Mouse (Mus musculus) ES-Bruce4 (cell line): ENCODE results near the gene Olfr681. TPM values are rescaled to one million over a fixed set of nuclear protein-coding genes. Genes with fewer than 3 reads are reported as not detected.

ENCODE experiments used
- H3K27ac ChIP-seq: 2 replicates; pipeline ENCODE4 v1.5.1; 2012; ENCODE audit warnings: low read length, inconsistent platforms; ENCODE audit not compliant: insufficient read depth
- H3K27me3 ChIP-seq: 2 replicates; pipeline ENCODE4 v1.6.1; 2012; ENCODE audit warnings: mild to moderate bottlenecking, low read length, inconsistent platforms; ENCODE audit not compliant: control insufficient read depth, poor library complexity, insufficient read depth, severe bottlenecking
- H3K36me3 ChIP-seq: 2 replicates; pipeline ENCODE4 v1.6.1; 2012; ENCODE audit warnings: inconsistent platforms, mild to moderate bottlenecking, low read length, moderate library complexity; ENCODE audit not compliant: control insufficient read depth, poor library complexity, insufficient read depth, severe bottlenecking
- H3K4me1 ChIP-seq: one replicate; pipeline ENCODE4 v1.8.1; 2011; ENCODE audit warnings: low read length; ENCODE audit not compliant: control insufficient read depth, insufficient read depth
- H3K4me3 ChIP-seq: 2 replicates; pipeline ENCODE4 v1.5.1; 2011; ENCODE audit warnings: low read depth, mild to moderate bottlenecking, low read length
- H3K9ac ChIP-seq: 2 replicates; pipeline ENCODE4 v1.6.1; 2012; ENCODE audit warnings: low read depth, mild to moderate bottlenecking, inconsistent platforms; ENCODE audit not compliant: poor library complexity, severe bottlenecking
- H3K9me3 ChIP-seq: replicated peaks from 2 replicates; pipeline ENCODE4 v1.6.1; 2012; ENCODE audit warnings: mild to moderate bottlenecking, low read length, inconsistent platforms; ENCODE audit not compliant: control insufficient read depth, poor library complexity, insufficient read depth, severe bottlenecking
- POLR2A ChIP-seq: IDR thresholded peaks from one replicate; pipeline ENCODE4 v1.8.1; 2011; ENCODE audit warnings: low read length; ENCODE audit not compliant: insufficient read depth
- polyA plus RNA-seq: library from polyadenylated mRNA; stranded (reverse); fragments of >200 nt; gene quantifications from 2 replicates; pipeline ENCODE4 v1.2.4, GENCODE M21; 2011; ENCODE audit warnings: low read depth; ENCODE audit not compliant: missing spikeins, insufficient read depth, insufficient read length

The Olfr681 gene
- polyA plus RNA-seq, 1 experiment, result not detected

- H3K27me3 ChIP-seq, result no peaks in the 10 kb centered on the region
- no peaks in the 10 kb centered on the region for H3K9me3 ChIP-seq
- H3K9ac ChIP-seq, result no peak overlapping the region
- H3K27ac ChIP-seq, result no peak overlapping the region
- no peak for TF ChIP-seq POLR2A
- H3K4me1 ChIP-seq, result no peaks in the 10 kb centered on the region
- H3K4me3 ChIP-seq, result no peak overlapping the region
- H3K36me3 ChIP-seq, result no peaks in the 10 kb centered on the region
These were observed 54.1 kb downstream of the Olfr681 start for GRCm38 (mm10) chr7:105170773-105171172.

Other genes starting within 250 kb of the Olfr681 start
- gene Olfr665, start 238.8 kb upstream of the Olfr681 start, polyA plus RNA-seq, result not detected in 2 replicates
- not detected in 2 replicates for gene Olfr666, start 220.9 kb upstream of the Olfr681 start, polyA plus RNA-seq
- gene Olfr667, start 195.4 kb upstream of the Olfr681 start, polyA plus RNA-seq, result not detected in 2 replicates
- not detected in 2 replicates for gene Olfr668, start 188.8 kb upstream of the Olfr681 start, polyA plus RNA-seq
- gene Olfr669, start 182.6 kb upstream of the Olfr681 start, polyA plus RNA-seq, result not detected in 2 replicates
- gene Olfr670, start 154.2 kb upstream of the Olfr681 start, polyA plus RNA-seq, result not detected in 2 replicates
- gene Olfr671, start 137.7 kb upstream of the Olfr681 start, polyA plus RNA-seq, result not detected in 2 replicates
- gene Olfr672, start 114.8 kb upstream of the Olfr681 start, polyA plus RNA-seq, result not detected in 2 replicates
- not detected in 2 replicates for gene Olfr675, start 88.4 kb upstream of the Olfr681 start, polyA plus RNA-seq
- not detected in 2 replicates for gene Olfr676, start 84.1 kb upstream of the Olfr681 start, polyA plus RNA-seq
- gene Olfr677, start 65.5 kb upstream of the Olfr681 start, polyA plus RNA-seq, result not detected in 2 replicates
- gene Olfr678, start 52.4 kb upstream of the Olfr681 start, polyA plus RNA-seq, result not detected in 2 replicates
- gene Olfr679, start 35.6 kb upstream of the Olfr681 start, polyA plus RNA-seq, result not detected in 2 replicates
- gene Olfr680-ps1, start 24.0 kb upstream of the Olfr681 start, polyA plus RNA-seq, result not detected in 2 replicates
- not detected in 2 replicates for gene Olfr683, start 30.2 kb downstream of the Olfr681 start, polyA plus RNA-seq
- not detected in 2 replicates for gene Olfr684, start 46.8 kb downstream of the Olfr681 start, polyA plus RNA-seq
- gene Olfr685, start 69.2 kb downstream of the Olfr681 start, polyA plus RNA-seq, result not detected in 2 replicates
- not detected in 2 replicates for gene Olfr686, start 90.6 kb downstream of the Olfr681 start, polyA plus RNA-seq
- not detected in 2 replicates for gene Olfr688, start 171.3 kb downstream of the Olfr681 start, polyA plus RNA-seq
- not detected in 2 replicates for gene Olfr689, start 194.3 kb downstream of the Olfr681 start, polyA plus RNA-seq
- gene Olfr690, start 217.3 kb downstream of the Olfr681 start, polyA plus RNA-seq, result 0.62 TPM in 1 of 2 replicates, not detected in the other
- gene Olfr691, start 225.4 kb downstream of the Olfr681 start, polyA plus RNA-seq, result 0.85 TPM in 1 of 2 replicates, not detected in the other